Mouse (Mus musculus) layer of hippocampus, postnatal 36 days (tissue): Measurements from ENCODE around the gene Txk. TPM values are rescaled to one million over a fixed set of nuclear protein-coding genes. Genes with fewer than 3 reads are reported as not detected.

Experiments
- DNase-seq, 2 experiments: peaks; one replicate each; pipeline ENCODE4 v3.0.0; 2022
- total RNA-seq, 2 experiments: library from RNA; stranded (reverse); gene quantifications; 2 replicates each; pipeline ENCODE4 v1.2.3; 2021

Txk gene
- total RNA-seq: under 1 TPM in 1 of 2 experiments, not detected in 1; 0.10 TPM

- DNase-seq: no peak
Observed at GRCm38 (mm10) chr5:72752585-72752984, at the start of gene Txk. TSS of gene Txk (minus strand) at chr5:72752777.

GRCm38 (mm10) chr5:72798563-72798962 is 46.0 kb upstream of the Txk start:
- no peak for DNase-seq

- DNase-seq: no peak
Observed at GRCm38 (mm10) chr5:72796186-72796613, 43.6 kb upstream of the Txk start.

GRCm38 (mm10) chr5:72793309-72793850 is 40.8 kb upstream of the Txk start:
- DNase-seq: no peak

GRCm38 (mm10) chr5:72791789-72792188 is 39.2 kb upstream of the Txk start:
- DNase-seq: no peak

- DNase-seq: no peak
Observed at GRCm38 (mm10) chr5:72791386-72791785, 38.8 kb upstream of the Txk start.

- no peak for DNase-seq
Observed at GRCm38 (mm10) chr5:72785451-72785850, 32.9 kb upstream of the Txk start.

GRCm38 (mm10) chr5:72784719-72785118 is 32.1 kb upstream of the Txk start:
- no peak for DNase-seq

- DNase-seq: peak in 1 of 2 experiments; percentile 16
Observed at GRCm38 (mm10) chr5:72783957-72784356, 31.4 kb upstream of the Txk start.

GRCm38 (mm10) chr5:72783123-72783522 is 30.5 kb upstream of the Txk start:
- no peak for DNase-seq

GRCm38 (mm10) chr5:72781776-72782175 is 29.2 kb upstream of the Txk start:
- DNase-seq: no peak

GRCm38 (mm10) chr5:72776595-72776994 is 24.0 kb upstream of the Txk start:
- no peak for DNase-seq

- no peak for DNase-seq
Observed at GRCm38 (mm10) chr5:72776127-72776526, 23.6 kb upstream of the Txk start.

- DNase-seq: no peak
Observed at GRCm38 (mm10) chr5:72769841-72770240, 17.3 kb upstream of the Txk start.

GRCm38 (mm10) chr5:72763546-72763945 is 11.0 kb upstream of the Txk start:
- no peak for DNase-seq

- no peak for DNase-seq
Observed at GRCm38 (mm10) chr5:72763025-72763424, 10.4 kb upstream of the Txk start.

- DNase-seq: no peak
Observed at GRCm38 (mm10) chr5:72761758-72762157, 9.2 kb upstream of the Txk start.

- no peak for DNase-seq
Observed at GRCm38 (mm10) chr5:72761237-72761636, 8.7 kb upstream of the Txk start.

GRCm38 (mm10) chr5:72758925-72759924 is 6.6 kb upstream of the Txk start:
- DNase-seq: no peak

- DNase-seq: no peak
Observed at GRCm38 (mm10) chr5:72757155-72757773, 4.7 kb upstream of the Txk start.

- DNase-seq: peak; percentile 33 to 41
Observed at GRCm38 (mm10) chr5:72755941-72756340, 3.4 kb upstream of the Txk start.

GRCm38 (mm10) chr5:72755035-72755434 is 2.5 kb upstream of the Txk start:
- DNase-seq: no peak

GRCm38 (mm10) chr5:72751056-72751758 is 1.4 kb downstream of the Txk start:
- no peak for DNase-seq
